Mouse (Mus musculus): ENCODE data around the gene Lrrk1.

- TF ChIP-seq CTCF (IDR thresholded peaks at IDR 0.05; ENCODE audit: low read depth) (no peak), EP300 (IDR thresholded peaks at IDR 0.05; ENCODE audit: low read depth) (no peak)
These were observed 17.4 kb upstream of the Lrrk1 start for GRCm38 (mm10) chr7:66405541-66405940.

Data from liver, embryonic 14.5 days (tissue).